Mouse (Mus musculus) midbrain, postnatal 0 days (tissue): ENCODE results near the gene Ada. TPM values are rescaled to one million over a fixed set of nuclear protein-coding genes. Genes with fewer than 3 reads are reported as not detected.

Experiments used
- ATAC-seq: fragments of 200-750 bp; cut with Nextera tagmentation; 2 replicates; pipeline ENCODE4 v1.8.0; 2017; ENCODE audit warnings: moderate number of reproducible peaks, mild to moderate bottlenecking, moderate TSS enrichment, moderate library complexity; ENCODE audit not compliant: low FRiP score
- DNase-seq: peaks from one replicate; pipeline ENCODE4 v3.0.0-alpha.2; 2015; ENCODE audit warnings: low spot score
- H3K27ac ChIP-seq: fragments of 300-500 bp; sonication (generic); 2 replicates; pipeline ENCODE4 v1.5.1; 2014; ENCODE audit warnings: low read depth, mild to moderate bottlenecking, low read length, mixed read lengths
- H3K27me3 ChIP-seq: fragments of 300-500 bp; sonication (generic); 2 replicates; pipeline ENCODE4 v1.6.1; 2014; ENCODE audit warnings: low read length, control low read depth, mixed read lengths; ENCODE audit not compliant: insufficient read depth
- H3K36me3 ChIP-seq: fragments of 300-500 bp; sonication (generic); 2 replicates; pipeline ENCODE4 v1.6.1; 2014; ENCODE audit warnings: low read length, control low read depth, mixed read lengths; ENCODE audit not compliant: insufficient read depth
- H3K4me1 ChIP-seq: fragments of 300-500 bp; sonication (generic); 2 replicates; pipeline ENCODE4 v1.6.1; 2014; ENCODE audit warnings: mild to moderate bottlenecking, control low read depth, antibody characterized with exemption, low read length, mixed read lengths; ENCODE audit not compliant: insufficient read depth
- H3K4me2 ChIP-seq: fragments of 300-500 bp; sonication (generic); 2 replicates; pipeline ENCODE4 v1.6.1; 2014; ENCODE audit warnings: low read depth, mild to moderate bottlenecking, low read length, mixed read lengths; ENCODE audit not compliant: poor library complexity, severe bottlenecking
- H3K4me3 ChIP-seq: fragments of 300-500 bp; sonication (generic); 2 replicates; pipeline ENCODE4 v1.5.1; 2014; ENCODE audit warnings: low read depth, mild to moderate bottlenecking, low read length, moderate library complexity
- H3K9ac ChIP-seq: fragments of 300-500 bp; sonication (generic); replicated peaks from 2 replicates; pipeline ENCODE4 v1.6.1; 2014; ENCODE audit warnings: mild to moderate bottlenecking, low read length, moderate library complexity, mixed read lengths; ENCODE audit not compliant: poor library complexity, severe bottlenecking
- H3K9me3 ChIP-seq: fragments of 300-500 bp; sonication (generic); 2 replicates; pipeline ENCODE4 v1.6.1; 2016; ENCODE audit warnings: low read length, control low read depth
- CTCF ChIP-seq: IDR thresholded peaks from 2 replicates; pipeline ENCODE4 v1.5.1; 2016; ENCODE audit warnings: antibody characterized with exemption, mild to moderate bottlenecking
- WGBS: fragments of 180-500 bp; shearing (Covaris S2); extraction: QIAGEN DNeasy Blood & Tissue Kit; methylation state at CpG from one replicate; pipeline ENCODE4 v1.1.7; 2014; 5-methylcytosine and 5-hydroxymethylcytosine counted together
- polyA plus RNA-seq: library from polyadenylated mRNA; unstranded; fragments of >200 nt; fragmentation: Nextera tagmentation; extraction: Ambion mirVana; gene quantifications from 2 replicates; pipeline ENCODE4 v1.2.1, GENCODE M21; 2015
- total RNA-seq: library from RNA; depleted of rRNA; stranded (reverse); fragments of >200 nt; gene quantifications from 2 replicates; pipeline ENCODE4 v1.2.3, GENCODE M21; 2014

The Ada gene
- total and polyA plus RNA-seq, 2 experiments from 2014 or later, result 1.4 to 3.7 TPM

DNA sequence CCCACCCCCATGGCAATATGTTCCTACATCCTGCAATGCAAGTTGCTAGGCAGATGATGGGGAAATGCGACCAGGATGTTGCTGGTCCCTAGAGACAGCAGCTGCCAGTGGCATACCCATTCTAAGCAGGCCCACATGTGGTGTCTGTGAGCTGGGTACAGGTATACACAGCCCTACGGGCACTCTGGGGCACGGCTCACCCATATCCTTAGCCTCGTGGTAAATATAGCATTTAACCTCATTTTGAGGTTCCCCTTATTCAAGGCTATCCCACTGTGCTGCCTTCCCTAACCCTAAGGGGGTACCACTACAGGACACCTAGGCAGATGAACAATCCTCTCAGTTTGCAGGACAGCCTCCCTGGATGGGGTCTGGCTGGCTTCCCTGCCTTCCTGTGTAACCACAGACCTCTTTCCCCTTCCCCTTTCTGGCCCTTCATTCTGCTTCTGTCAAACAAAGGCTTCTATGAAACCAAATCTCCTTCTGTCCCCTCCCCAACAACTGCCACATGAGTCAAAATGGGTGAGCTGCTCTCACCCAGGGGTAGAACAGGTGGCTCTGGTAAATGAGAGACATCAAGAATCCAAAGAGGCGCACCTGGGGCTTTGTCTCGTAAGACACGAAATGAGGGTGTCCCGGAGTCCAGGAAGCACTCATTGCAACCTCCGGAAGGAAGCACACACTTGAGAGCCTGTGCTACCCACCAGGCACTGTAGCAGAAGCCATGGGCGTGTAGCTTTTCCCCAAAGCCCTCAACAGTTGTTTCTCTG lies 5.1 kb downstream of the Ada start:
- no peak for TF ChIP-seq CTCF
- Histone ChIP-seq H3K36me3 (no peaks in the 10 kb centered on the region), H3K4me3 (no peak overlapping the region), H3K27ac (no peak overlapping the region), H3K4me2 (no peak overlapping the region), H3K9ac (no peak overlapping the region), H3K27me3 (no peaks in the 10 kb centered on the region), H3K9me3 (no peaks in the 10 kb centered on the region), H3K4me1 (peaks cover 3% of the 10 kb centered on the region; the same call in 1 of the 2 replicates)
- DNase-seq (no peak), ATAC-seq (no peak)
- WGBS, result 82% methylated on average over 10 of the region's 10 CpGs

DNA sequence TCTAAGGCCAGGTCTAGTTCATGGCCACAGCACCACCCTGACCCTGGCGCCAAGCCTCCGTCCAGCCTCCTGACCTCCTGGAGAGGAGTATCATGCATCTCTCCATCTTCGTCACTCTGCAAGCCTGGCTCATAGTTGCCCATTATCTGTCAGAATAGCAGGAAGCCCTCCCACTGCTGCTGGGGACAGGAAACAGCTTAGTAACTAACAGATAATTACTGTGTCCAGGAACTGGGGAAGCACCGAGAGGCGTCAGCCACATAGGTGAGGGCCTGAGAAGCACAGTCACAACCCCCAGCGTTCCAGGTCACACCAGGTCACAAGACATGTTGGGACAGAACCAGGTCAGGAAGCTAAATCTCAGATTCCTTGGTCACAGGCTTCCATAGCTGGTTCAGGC lies 6.7 kb downstream of the Ada start:
- Histone ChIP-seq H3K36me3 (no peaks in the 10 kb centered on the region), H3K4me3 (no peak overlapping the region), H3K9ac (no peak overlapping the region), H3K27me3 (no peaks in the 10 kb centered on the region), H3K27ac (no peak overlapping the region), H3K4me1 (no peaks in the 10 kb centered on the region), H3K9me3 (no peaks in the 10 kb centered on the region), H3K4me2 (no peak overlapping the region)
- DNase-seq, result no peak
- TF ChIP-seq CTCF, result no peak
- 77% methylated on average over 6 of the region's 6 CpGs for WGBS
- no peak for ATAC-seq

DNA sequence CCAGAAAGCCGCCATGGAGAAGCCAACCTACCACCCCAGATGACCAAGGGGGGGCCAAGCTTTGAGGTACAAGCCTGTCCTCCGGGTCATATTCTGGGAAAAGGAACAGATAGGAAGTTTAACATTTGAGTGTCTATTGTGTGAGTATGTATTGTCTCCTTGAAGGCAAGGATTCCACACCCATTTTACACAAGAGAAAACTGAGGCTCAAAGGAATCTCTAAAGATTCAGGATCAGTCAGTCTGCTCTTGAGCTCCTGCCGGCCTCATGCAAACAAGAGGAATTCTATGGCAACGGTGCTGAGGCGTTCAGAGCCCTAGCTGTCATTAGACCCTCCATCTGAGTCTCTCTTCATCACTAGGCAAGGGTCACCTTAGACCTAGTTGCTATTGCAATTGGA lies 7.4 kb downstream of the Ada start:
- TF ChIP-seq CTCF, result no peak
- no peak overlapping the region for H3K27ac ChIP-seq
- H3K9me3 ChIP-seq, result no peaks in the 10 kb centered on the region
- no peak overlapping the region for H3K4me2 ChIP-seq
- DNase-seq (no peak), ATAC-seq (no peak)
- H3K4me3 ChIP-seq, result no peak overlapping the region
- H3K36me3 ChIP-seq, result no peaks in the 10 kb centered on the region
- WGBS, result 69% methylated on average over 5 of the region's 5 CpGs
- H3K9ac ChIP-seq, result no peak overlapping the region
- H3K27me3 ChIP-seq, result no peaks in the 10 kb centered on the region
- H3K4me1 ChIP-seq, result no peaks in the 10 kb centered on the region

DNA sequence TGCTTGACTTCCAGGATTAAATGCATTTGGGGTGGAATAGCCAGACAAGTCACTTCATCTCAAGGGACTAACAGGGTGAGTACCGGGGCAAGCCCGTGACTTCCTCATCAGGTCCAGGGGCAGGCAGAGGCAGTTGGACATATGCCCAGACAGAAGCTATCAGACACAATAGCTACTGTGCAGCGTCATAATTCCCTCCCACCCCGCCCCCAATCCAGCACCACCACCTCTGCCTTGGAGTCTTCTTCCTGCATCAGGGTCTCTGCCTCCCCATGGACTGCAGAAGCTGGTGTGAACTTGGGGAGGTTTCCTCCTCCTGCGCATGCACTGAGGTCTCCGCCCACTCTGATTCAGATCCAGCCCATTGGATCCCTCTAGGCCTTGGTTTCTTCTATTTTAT lies 14.1 kb downstream of the Ada start:
- no peak for ATAC-seq
- H3K27ac ChIP-seq, result no peak overlapping the region
- no peaks in the 10 kb centered on the region for H3K27me3 ChIP-seq
- H3K4me1 ChIP-seq, result no peaks in the 10 kb centered on the region
- 76% methylated on average over 6 of the region's 6 CpGs for WGBS
- H3K36me3 ChIP-seq, result peaks cover 6% of the 10 kb centered on the region; the same call in 1 of the 2 replicates
- no peak overlapping the region for H3K9ac ChIP-seq
- DNase-seq, result no peak
- H3K4me2 ChIP-seq, result no peak overlapping the region
- no peak overlapping the region for H3K4me3 ChIP-seq
- H3K9me3 ChIP-seq, result no peaks in the 10 kb centered on the region
- no peak for TF ChIP-seq CTCF

DNA sequence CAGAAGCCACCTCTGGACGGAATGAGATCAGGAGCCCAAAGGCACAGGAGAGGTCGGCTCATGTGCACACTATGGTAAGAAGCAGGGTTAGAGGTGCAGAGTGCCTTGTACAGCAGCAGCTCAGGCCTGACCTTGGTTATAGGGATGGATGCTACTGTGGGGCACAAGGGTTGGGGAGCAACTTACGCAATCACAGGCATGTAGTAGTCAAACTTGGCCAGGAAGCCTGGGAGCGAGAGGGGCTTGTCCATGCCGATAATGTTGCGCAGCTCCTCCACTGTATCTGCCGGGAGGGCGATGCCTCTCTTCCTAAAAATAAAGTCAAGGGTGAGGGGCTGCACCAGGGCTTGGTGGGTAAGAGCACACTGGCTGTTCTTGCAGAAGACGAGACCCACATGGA lies 14.9 kb downstream of the Ada start:
- no peak for TF ChIP-seq CTCF
- 97% methylated on average over 9 of the region's 9 CpGs for WGBS
- ATAC-seq (no peak), DNase-seq (no peak)
- Histone ChIP-seq H3K27me3 (no peaks in the 10 kb centered on the region), H3K9me3 (no peaks in the 10 kb centered on the region), H3K4me2 (no peak overlapping the region), H3K9ac (no peak overlapping the region), H3K4me1 (no peaks in the 10 kb centered on the region), H3K4me3 (no peak overlapping the region), H3K36me3 (peaks cover 10% of the 10 kb centered on the region), H3K27ac (no peak overlapping the region)

DNA sequence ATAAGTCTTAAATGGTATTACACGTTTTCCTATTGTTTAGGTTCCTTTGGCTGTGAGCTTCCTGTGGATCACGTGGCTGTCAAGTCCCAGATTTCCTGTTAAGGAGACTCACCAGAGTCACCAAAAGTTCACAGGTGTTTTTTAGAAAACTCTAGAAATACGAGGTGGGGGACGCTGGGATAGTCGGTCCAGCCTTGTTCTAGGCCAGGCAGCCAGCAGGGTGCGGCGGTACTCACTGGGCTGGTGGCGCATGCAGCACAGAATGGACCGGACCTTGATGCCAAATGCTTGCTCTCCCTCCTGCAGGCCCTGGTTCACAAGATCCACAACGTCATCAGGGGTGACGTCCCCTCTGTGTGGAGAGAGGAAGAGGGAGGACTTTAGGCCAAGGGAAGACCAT lies 18.0 kb downstream of the Ada start:
- 89% methylated on average over 11 of the region's 11 CpGs for WGBS
- Histone ChIP-seq H3K27ac (no peak overlapping the region), H3K4me1 (no peaks in the 10 kb centered on the region), H3K4me2 (no peak overlapping the region), H3K9ac (no peak overlapping the region), H3K36me3 (peaks cover 15% of the 10 kb centered on the region), H3K4me3 (no peak overlapping the region), H3K27me3 (no peaks in the 10 kb centered on the region), H3K9me3 (no peaks in the 10 kb centered on the region)
- ATAC-seq (no peak), DNase-seq (no peak)
- TF ChIP-seq CTCF, result no peak
